Mouse (Mus musculus): ENCODE data around the gene Nmu.
A peak's percentile ranks its signal among the peaks of the same experiment; 100 is the strongest.

DNA sequence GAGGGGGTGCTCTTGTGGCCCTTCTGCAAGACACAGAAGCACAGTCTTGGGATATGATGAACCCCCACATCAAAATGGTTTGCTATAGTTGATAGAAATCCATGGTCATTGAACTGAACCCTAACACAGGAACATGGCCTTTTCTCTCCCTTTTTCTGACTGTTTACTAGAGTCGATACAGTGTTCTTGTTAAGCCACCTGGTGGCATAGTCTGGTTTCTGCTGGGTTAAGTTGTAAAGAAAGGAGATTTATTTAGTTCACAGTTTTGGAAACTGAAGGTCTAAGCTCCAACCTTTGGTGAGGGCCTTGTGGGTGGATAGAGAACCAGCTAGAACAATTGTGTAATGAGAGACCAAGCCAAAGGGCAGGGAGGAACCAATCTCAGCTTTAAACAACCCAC, 3.5 kb downstream of the Nmu start:
- TF ChIP-seq CTCF (IDR thresholded peaks at IDR 0.05; ENCODE audit: low read depth) (peak; percentile 60), EP300 (optimal IDR thresholded peaks at IDR 0.05) (no peak)
